Mouse (Mus musculus): ENCODE data around the gene Wdr20. TPM values are rescaled to one million over a fixed set of nuclear protein-coding genes. Genes with fewer than 3 reads are reported as not detected.
A peak's percentile ranks its signal among the peaks of the same experiment; 100 is the strongest.

Gene Wdr20
- total RNA-seq, 2 experiments from 2014 or later: 38.8 to 41.6 TPM

- peak; percentile 86 to 87 for DNase-seq (ENCODE audit: extremely low spot score in 1 of 2, low spot score in 1 of 2)
Measured at GRCm38 (mm10) chr12:110850010-110850928, 112.5 kb downstream of the Wdr20 start, which contains the start of gene Zfp839. TSS of gene Zfp839 (plus strand) at chr12:110850253.

- no peak for DNase-seq (ENCODE audit: extremely low spot score in 1 of 2, low spot score in 1 of 2)
Measured at GRCm38 (mm10) chr12:110850929-110851256, 113.1 kb downstream of the Wdr20 start.

- DNase-seq (ENCODE audit: extremely low spot score in 1 of 2, low spot score in 1 of 2): no peak
Measured at GRCm38 (mm10) chr12:110851414-110851813, 113.7 kb downstream of the Wdr20 start.

GRCm38 (mm10) chr12:110851923-110852322, 114.2 kb downstream of the Wdr20 start:
- DNase-seq (ENCODE audit: extremely low spot score in 1 of 2, low spot score in 1 of 2): no peak

Other genes with a start within 250 kb of the Wdr20 start
- gene Dync1h1, start 136.5 kb upstream of the Wdr20 start, total RNA-seq (2021): 100 to 1,000 TPM; 263 to 299 TPM
- not detected for gene 1700001K19Rik, start 55.3 kb upstream of the Wdr20 start, total RNA-seq (2021)
- gene Hsp90aa1, start 35.2 kb upstream of the Wdr20 start, total RNA-seq (2021): 100 to 1,000 TPM; 874 to 929 TPM
- gene Mok, start 103.0 kb downstream of the Wdr20 start, total RNA-seq (2021): 10 to 100 TPM; 10.5 to 11.4 TPM
- gene Zfp839, start 112.3 kb downstream of the Wdr20 start, total RNA-seq (2021): 10 to 100 TPM; 10.3 to 12.7 TPM
- gene Cinp, start 151.2 kb downstream of the Wdr20 start, total RNA-seq (2021): 10 to 100 TPM; 70.4 to 76.3 TPM
- gene Tecpr2, start 151.3 kb downstream of the Wdr20 start, total RNA-seq (2021): 10 to 100 TPM; 40.5 to 41.4 TPM
- gene Ankrd9, start 241.1 kb downstream of the Wdr20 start, total RNA-seq (2021): 10 to 100 TPM; 11.2 to 12.1 TPM

Data from layer of hippocampus, postnatal 25 days (tissue).